Mouse (Mus musculus) heart, postnatal 0 days (tissue): ENCODE measurements at regions not wholly inside any gene's neighbourhood (a gene's known extent, or its start where the extent isn't known, plus 50 kb on each side); places are given as distances from the start of the nearest gene placed in this dataset.

ENCODE experiments used
- CTCF ChIP-seq: IDR thresholded peaks from 2 replicates; pipeline ENCODE4 v1.5.1; 2016; ENCODE audit warnings: antibody characterized with exemption, control low read depth, low read depth
- EP300 ChIP-seq: IDR thresholded peaks from 2 replicates; pipeline ENCODE4 v1.6.1; 2016; ENCODE audit warnings: antibody characterized with exemption, low read depth

GRCm38 (mm10) chr1:14661854-14662253, 1431.3 kb downstream of the 4930444P10Rik start:
- TF ChIP-seq CTCF (no peak), EP300 (no peak)
